Mouse (Mus musculus): Measurements from ENCODE around the gene Ccdc169. TPM values are rescaled to one million over a fixed set of nuclear protein-coding genes. Genes with fewer than 3 reads are reported as not detected.

Ccdc169 gene
- polyA plus RNA-seq, 1 experiment from 2014 or later = not detected

DNA sequence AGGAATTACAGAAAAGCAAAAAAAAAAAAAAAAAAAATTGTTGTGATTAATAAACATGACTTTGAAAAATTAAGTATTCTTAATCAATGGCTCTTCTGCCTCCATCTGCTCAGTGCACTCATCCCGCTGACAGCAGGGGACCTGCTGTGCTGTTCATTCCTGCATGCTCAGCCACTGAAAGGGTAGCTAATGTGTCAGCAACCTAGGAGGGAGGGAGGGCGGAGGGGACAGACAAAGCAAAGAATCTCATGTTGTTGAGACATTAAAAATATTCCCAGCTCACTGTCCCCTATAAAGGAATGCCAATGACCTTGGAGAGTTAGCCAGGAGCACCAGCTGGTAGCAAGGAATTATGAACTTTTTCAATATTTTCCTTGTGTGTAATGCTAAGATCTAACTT, 39.1 kb upstream of the Ccdc169 start:
- Histone ChIP-seq H3K27ac (ENCODE audit: low read depth, low read length) (no peak overlapping the region), H3K9me3 (replicated peaks; ENCODE audit: control insufficient read depth, low read length) (no peaks in the 10 kb centered on the region), H3K27me3 (replicated peaks; ENCODE audit: control insufficient read depth, insufficient read depth, low read length) (no peaks in the 10 kb centered on the region), H3K4me1 (ENCODE audit: control insufficient read depth, insufficient read depth, low read length) (0 out of 2 replicates have a peak, but pooled peaks cover 8% of the 10 kb centered on the region), H3K9ac (ENCODE audit: low read length) (no peak overlapping the region), H3K4me3 (ENCODE audit: low read depth, low read length) (no peak overlapping the region), H3K36me3 (ENCODE audit: control insufficient read depth, insufficient read depth, low read length) (no peaks in the 10 kb centered on the region), H3K4me2 (ENCODE audit: low read length) (no peak overlapping the region)
- ATAC-seq (peak; percentile 70; the same call in 1 of the 2 replicates), DNase-seq (ENCODE audit: low spot score) (peak; percentile 60)
- WGBS = 15% methylated on average over 2 of the region's 2 CpGs

DNA sequence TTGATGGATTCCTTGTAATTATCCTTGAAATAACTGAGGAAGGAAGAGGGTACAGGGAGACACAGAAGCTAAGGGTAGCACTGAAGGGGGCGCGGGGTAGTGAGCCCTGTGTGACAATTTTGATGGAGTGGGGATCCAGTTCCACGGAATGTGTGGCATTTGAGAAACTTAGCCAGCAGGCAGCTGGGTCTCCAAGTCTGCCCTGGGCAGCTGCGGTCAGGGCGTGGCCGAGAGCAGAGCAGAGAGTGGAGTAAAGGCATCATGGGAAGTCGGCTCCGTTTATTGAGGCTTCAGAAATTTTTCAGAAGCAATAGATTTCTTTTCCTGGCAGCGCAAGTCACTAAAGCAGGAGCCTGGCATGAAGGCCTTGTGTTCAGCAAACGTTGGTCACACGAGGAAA, 38.1 kb upstream of the Ccdc169 start:
- Histone ChIP-seq H3K27ac (ENCODE audit: low read depth, low read length) (no peak overlapping the region), H3K36me3 (ENCODE audit: control insufficient read depth, insufficient read depth, low read length) (no peaks in the 10 kb centered on the region), H3K9ac (ENCODE audit: low read length) (no peak overlapping the region), H3K4me3 (ENCODE audit: low read depth, low read length) (no peak overlapping the region), H3K9me3 (replicated peaks; ENCODE audit: control insufficient read depth, low read length) (no peaks in the 10 kb centered on the region), H3K4me2 (ENCODE audit: low read length) (no peak overlapping the region), H3K27me3 (replicated peaks; ENCODE audit: control insufficient read depth, insufficient read depth, low read length) (no peaks in the 10 kb centered on the region), H3K4me1 (ENCODE audit: control insufficient read depth, insufficient read depth, low read length) (0 out of 2 replicates have a peak, but pooled peaks cover 8% of the 10 kb centered on the region)
- 88% methylated on average over 11 of the region's 11 CpGs for WGBS
- DNase-seq (ENCODE audit: low spot score) (no peak), ATAC-seq (no peak)

DNA sequence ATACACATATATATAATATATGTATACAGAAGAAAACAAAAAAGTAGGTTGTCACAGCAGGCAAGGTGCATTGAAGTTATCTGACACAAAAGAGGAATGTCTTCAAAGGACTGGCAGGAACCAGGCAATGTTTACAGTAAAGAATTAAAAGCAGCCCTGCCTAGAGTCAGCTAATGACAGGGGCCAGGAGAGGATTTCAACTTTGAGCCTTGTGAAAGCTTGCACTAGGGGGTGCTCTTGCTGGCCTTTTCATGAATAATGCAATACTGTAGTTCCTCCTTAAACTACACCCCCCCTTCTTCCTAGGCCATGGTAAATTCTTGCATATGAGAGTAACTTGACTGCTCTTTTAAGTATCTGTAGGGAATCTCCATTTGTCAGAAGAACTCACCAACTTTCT, 36.0 kb upstream of the Ccdc169 start:
- Histone ChIP-seq H3K4me3 (ENCODE audit: low read depth, low read length) (no peak overlapping the region), H3K9me3 (replicated peaks; ENCODE audit: control insufficient read depth, low read length) (no peaks in the 10 kb centered on the region), H3K27me3 (replicated peaks; ENCODE audit: control insufficient read depth, insufficient read depth, low read length) (no peaks in the 10 kb centered on the region), H3K4me2 (ENCODE audit: low read length) (no peak overlapping the region), H3K4me1 (ENCODE audit: control insufficient read depth, insufficient read depth, low read length) (0 out of 2 replicates have a peak, but pooled peaks cover 8% of the 10 kb centered on the region), H3K36me3 (ENCODE audit: control insufficient read depth, insufficient read depth, low read length) (no peaks in the 10 kb centered on the region), H3K27ac (ENCODE audit: low read depth, low read length) (no peak overlapping the region), H3K9ac (ENCODE audit: low read length) (no peak overlapping the region)
- no peak for DNase-seq (ENCODE audit: low spot score)
- ATAC-seq = no peak

DNA sequence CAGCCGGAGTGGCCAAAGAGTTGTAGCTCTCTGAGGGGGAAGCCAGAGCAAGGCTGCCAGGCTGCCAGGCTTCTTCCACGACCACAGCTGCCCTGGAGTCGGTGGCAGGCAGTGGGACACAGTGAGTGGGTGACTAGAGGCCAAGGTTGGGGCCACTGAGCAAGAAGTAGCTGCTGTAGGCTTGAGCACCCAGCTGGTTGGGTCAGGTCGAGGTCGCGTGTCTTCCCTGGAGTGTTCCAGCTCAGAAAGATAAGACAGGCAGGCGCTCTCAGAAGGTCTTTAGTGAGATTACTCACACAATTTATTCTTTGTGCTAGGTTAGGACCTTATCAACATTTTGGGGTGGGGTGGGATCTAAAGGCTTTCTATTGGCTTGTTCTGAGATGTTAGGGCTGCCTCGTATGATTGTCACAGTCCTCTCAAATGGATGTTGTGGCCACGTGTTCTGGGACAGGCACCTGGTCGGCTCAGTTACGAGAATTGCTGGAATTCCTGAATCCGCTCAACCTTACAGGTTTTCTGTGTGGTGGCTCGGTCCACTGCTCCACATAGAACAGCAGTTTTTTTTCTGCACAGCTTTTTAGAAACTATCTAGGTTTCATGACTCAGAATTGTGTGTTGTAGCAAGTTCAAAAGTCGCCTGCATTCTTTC, 31.6 kb upstream of the Ccdc169 start:
- Histone ChIP-seq H3K4me2 (ENCODE audit: low read length) (no peak overlapping the region), H3K27me3 (replicated peaks; ENCODE audit: control insufficient read depth, insufficient read depth, low read length) (no peaks in the 10 kb centered on the region), H3K36me3 (ENCODE audit: control insufficient read depth, insufficient read depth, low read length) (no peaks in the 10 kb centered on the region), H3K4me1 (ENCODE audit: control insufficient read depth, insufficient read depth, low read length) (no peaks in the 10 kb centered on the region), H3K9ac (ENCODE audit: low read length) (no peak overlapping the region), H3K27ac (ENCODE audit: low read depth, low read length) (no peak overlapping the region), H3K4me3 (ENCODE audit: low read depth, low read length) (no peak overlapping the region), H3K9me3 (replicated peaks; ENCODE audit: control insufficient read depth, low read length) (no peaks in the 10 kb centered on the region)
- 91% methylated on average over 14 of the region's 14 CpGs for WGBS
- ATAC-seq (no peak), DNase-seq (ENCODE audit: low spot score) (no peak)

DNA sequence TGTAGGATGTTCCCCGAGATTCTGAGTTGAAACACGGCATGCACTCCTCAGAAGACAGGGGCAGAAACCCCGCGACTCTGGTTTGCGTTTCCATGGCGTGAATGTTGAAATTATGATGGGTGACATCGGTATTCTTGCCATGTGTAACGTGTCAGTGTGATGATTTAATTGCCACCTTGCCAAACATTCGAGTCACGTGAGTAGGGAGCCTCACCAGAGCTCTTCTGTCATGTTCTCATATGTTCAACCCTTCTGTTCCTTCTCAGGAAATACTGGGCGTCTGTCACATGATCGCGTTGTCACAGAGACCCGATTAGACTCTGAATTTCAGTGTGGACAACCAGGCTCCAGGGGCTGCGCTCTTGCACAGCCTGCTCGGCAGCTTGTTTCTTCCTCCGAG, 31.1 kb upstream of the Ccdc169 start:
- WGBS = 89% methylated on average over 17 of the region's 17 CpGs

DNA sequence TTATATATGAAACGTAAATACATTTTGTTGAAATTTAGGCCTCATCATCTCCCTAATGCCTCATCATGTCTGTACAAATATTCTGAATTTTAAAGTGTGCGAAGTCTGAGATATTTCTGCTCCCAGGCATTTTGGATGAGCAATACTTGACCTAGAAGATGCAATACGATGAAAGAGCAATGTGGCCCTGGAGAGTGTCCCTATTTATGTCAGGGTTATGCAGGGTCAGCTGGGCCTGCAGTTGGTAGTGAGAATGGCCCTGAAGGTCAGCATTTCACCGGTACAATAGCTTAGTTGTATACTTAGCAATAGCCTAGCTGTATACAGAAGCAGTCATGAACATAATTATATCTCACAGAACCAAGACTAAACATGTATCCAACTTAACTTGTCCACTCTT, 28.0 kb upstream of the Ccdc169 start:
- ATAC-seq = no peak
- no peaks in the 10 kb centered on the region for H3K9me3 ChIP-seq (replicated peaks; ENCODE audit: control insufficient read depth, low read length)
- no peaks in the 10 kb centered on the region for H3K36me3 ChIP-seq (ENCODE audit: control insufficient read depth, insufficient read depth, low read length)
- H3K9ac ChIP-seq (ENCODE audit: low read length) = no peak overlapping the region
- no peak overlapping the region for H3K27ac ChIP-seq (ENCODE audit: low read depth, low read length)
- H3K4me2 ChIP-seq (ENCODE audit: low read length) = no peak overlapping the region
- peaks cover 7% of the 10 kb centered on the region for H3K4me1 ChIP-seq (ENCODE audit: control insufficient read depth, insufficient read depth, low read length)
- 87% methylated on average over 4 of the region's 4 CpGs for WGBS
- no peaks in the 10 kb centered on the region for H3K27me3 ChIP-seq (replicated peaks; ENCODE audit: control insufficient read depth, insufficient read depth, low read length)
- no peak overlapping the region for H3K4me3 ChIP-seq (ENCODE audit: low read depth, low read length)
- DNase-seq (ENCODE audit: low spot score) = no peak

More for the DNA sequence above, 31.1 kb upstream of the Ccdc169 start:
- no peak overlapping the region for H3K27ac ChIP-seq (ENCODE audit: low read depth, low read length)
- H3K4me3 ChIP-seq (ENCODE audit: low read depth, low read length) = no peak overlapping the region
- H3K9ac ChIP-seq (ENCODE audit: low read length) = no peak overlapping the region
- no peak for ATAC-seq
- H3K4me2 ChIP-seq (ENCODE audit: low read length) = no peak overlapping the region
- no peaks in the 10 kb centered on the region for H3K9me3 ChIP-seq (replicated peaks; ENCODE audit: control insufficient read depth, low read length)
- no peaks in the 10 kb centered on the region for H3K27me3 ChIP-seq (replicated peaks; ENCODE audit: control insufficient read depth, insufficient read depth, low read length)
- peak; percentile 28 for DNase-seq (ENCODE audit: low spot score)
- no peaks in the 10 kb centered on the region for H3K4me1 ChIP-seq (ENCODE audit: control insufficient read depth, insufficient read depth, low read length)
- no peaks in the 10 kb centered on the region for H3K36me3 ChIP-seq (ENCODE audit: control insufficient read depth, insufficient read depth, low read length)

DNA sequence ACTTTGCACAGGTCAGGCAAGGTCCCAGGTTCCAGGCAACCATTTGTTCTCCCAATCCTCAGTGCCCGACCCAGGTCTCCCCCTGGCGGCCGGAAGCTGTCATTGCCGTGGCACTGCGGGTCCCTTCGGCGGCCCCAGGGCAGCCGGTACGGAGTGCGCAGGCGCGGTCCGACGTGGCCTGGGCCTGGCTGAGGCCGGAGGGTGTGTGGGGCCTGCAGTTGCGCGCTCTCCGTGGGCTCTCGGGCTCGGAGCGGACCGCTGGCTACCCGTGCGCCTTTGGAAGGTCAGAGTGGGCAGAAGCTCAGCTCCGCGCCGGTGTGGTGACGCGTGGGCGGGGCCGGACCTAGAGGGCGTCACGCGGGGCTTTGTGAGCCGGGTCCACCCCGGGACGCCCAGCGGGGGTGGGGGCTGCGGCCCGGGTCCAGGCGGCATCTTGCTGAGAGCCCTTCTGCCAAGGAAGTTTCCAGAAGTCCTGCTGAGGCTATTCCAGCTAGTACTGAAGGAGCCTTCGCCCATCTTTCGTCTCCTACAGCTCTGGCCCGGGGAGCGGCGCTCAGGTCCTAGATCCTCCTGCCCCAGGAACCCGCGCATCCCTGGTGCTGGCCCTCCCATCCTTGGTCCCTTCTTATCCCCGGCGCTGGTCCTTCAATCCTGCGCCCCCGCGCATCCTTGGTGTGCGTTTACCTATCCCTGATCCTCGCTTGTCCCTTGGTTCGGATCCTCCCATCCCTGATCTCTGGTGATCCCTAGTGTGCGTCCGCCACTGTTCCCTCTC, 25.0 kb upstream of the Ccdc169 start, which contains the start of gene Spg20:
Gene Spg20 (plus strand): TSS at position 174 of the 775 bp plus-strand sequence.
- peak within 1 kb of the TSS; percentile 68 for H3K27ac ChIP-seq (ENCODE audit: low read depth, low read length)
- no peaks in the 10 kb centered on the region for H3K27me3 ChIP-seq (replicated peaks; ENCODE audit: control insufficient read depth, insufficient read depth, low read length)
- H3K36me3 ChIP-seq (ENCODE audit: control insufficient read depth, insufficient read depth, low read length) = peaks cover 6% of the 10 kb centered on the region
- peak within 1 kb of the TSS; percentile 92 for H3K4me3 ChIP-seq (ENCODE audit: low read depth, low read length)
- peak; percentile 91 for DNase-seq (ENCODE audit: low spot score)
- H3K9ac ChIP-seq (ENCODE audit: low read length) = peak within 1 kb of the TSS; percentile 96
- WGBS = under 1% methylated on average over 58 of the region's 58 CpGs
- ATAC-seq = peak; percentile 96
- no peaks in the 10 kb centered on the region for H3K9me3 ChIP-seq (replicated peaks; ENCODE audit: control insufficient read depth, low read length)
- H3K4me1 ChIP-seq (ENCODE audit: control insufficient read depth, insufficient read depth, low read length) = peaks cover 9% of the 10 kb centered on the region
- peak within 1 kb of the TSS; percentile 61 for H3K4me2 ChIP-seq (ENCODE audit: low read length)

DNA sequence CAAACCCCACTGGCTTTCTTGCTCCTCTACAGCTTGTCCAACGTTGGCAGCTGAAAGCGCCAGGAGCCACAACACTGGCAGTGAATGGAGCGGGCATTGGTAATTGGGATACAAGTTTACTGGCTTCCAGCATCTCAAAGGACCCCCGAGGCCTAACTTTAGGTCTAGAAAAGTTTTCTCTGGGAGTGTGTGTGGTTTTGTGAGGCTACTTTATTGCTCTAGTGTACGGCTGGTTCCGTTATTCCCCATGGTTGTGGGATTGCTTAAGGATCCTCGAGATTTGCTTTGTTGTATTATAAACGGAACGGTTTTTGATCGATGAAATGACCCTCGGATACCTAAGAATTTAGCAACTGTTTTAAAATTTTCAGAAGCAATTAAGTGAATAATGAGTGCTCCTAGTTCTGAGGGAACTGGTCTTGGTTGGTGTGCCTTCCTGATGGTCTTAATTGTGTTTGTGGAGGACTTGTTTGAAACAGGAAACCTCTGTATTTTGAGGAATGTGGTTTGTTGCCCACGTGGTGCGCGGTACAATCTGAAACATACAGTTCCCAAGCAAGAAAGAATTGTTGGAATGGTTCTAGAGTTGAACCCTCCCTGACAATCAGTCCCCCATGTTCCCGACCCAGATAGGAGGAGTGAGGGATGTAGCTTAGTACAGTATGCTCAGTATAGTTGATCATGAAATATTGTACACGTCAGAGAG, 24.3 kb upstream of the Ccdc169 start:
- WGBS = 37% methylated on average over 16 of the region's 16 CpGs
- Histone ChIP-seq H3K36me3 (ENCODE audit: control insufficient read depth, insufficient read depth, low read length) (peaks cover 14% of the 10 kb centered on the region), H3K9me3 (replicated peaks; ENCODE audit: control insufficient read depth, low read length) (no peaks in the 10 kb centered on the region), H3K4me2 (ENCODE audit: low read length) (peak overlapping the region; percentile 61), H3K9ac (ENCODE audit: low read length) (peak overlapping the region; percentile 96), H3K27me3 (replicated peaks; ENCODE audit: control insufficient read depth, insufficient read depth, low read length) (no peaks in the 10 kb centered on the region), H3K4me3 (ENCODE audit: low read depth, low read length) (peak overlapping the region; percentile 92), H3K27ac (ENCODE audit: low read depth, low read length) (peak overlapping the region; percentile 68), H3K4me1 (ENCODE audit: control insufficient read depth, insufficient read depth, low read length) (peaks cover 9% of the 10 kb centered on the region)
- DNase-seq (ENCODE audit: low spot score) (peak; percentile 58), ATAC-seq (no peak)
